Mouse (Mus musculus) kidney, embryonic 15.5 days (tissue): ENCODE measurements around the gene Pomt2. TPM values are rescaled to one million over a fixed set of nuclear protein-coding genes. Genes with fewer than 3 reads are reported as not detected.
A peak's percentile ranks its signal among the peaks of the same experiment; 100 is the strongest.

Experiments
- ATAC-seq: fragments of 200-750 bp; cut with Nextera tagmentation; replicated peaks from 2 replicates; pipeline ENCODE4 v1.8.0; 2017; ENCODE audit warnings: moderate TSS enrichment; ENCODE audit not compliant: low FRiP score
- H3K27ac ChIP-seq: fragments of 300-500 bp; sonication (generic); 2 replicates; pipeline ENCODE4 v1.5.1; 2015; ENCODE audit warnings: mild to moderate bottlenecking, inconsistent platforms
- H3K27me3 ChIP-seq: fragments of 300-500 bp; sonication (generic); 2 replicates; pipeline ENCODE4 v1.6.1; 2015; ENCODE audit warnings: inconsistent platforms
- H3K36me3 ChIP-seq: fragments of 300-500 bp; sonication (generic); 2 replicates; pipeline ENCODE4 v1.6.1; 2015; ENCODE audit warnings: inconsistent platforms
- H3K4me1 ChIP-seq: fragments of 300-500 bp; sonication (generic); 2 replicates; pipeline ENCODE4 v1.6.1; 2015; ENCODE audit warnings: inconsistent platforms
- H3K4me2 ChIP-seq: fragments of 300-500 bp; sonication (generic); 2 replicates; pipeline ENCODE4 v1.6.1; 2015; ENCODE audit warnings: moderate library complexity, mild to moderate bottlenecking, inconsistent platforms
- H3K4me3 ChIP-seq: fragments of 300-500 bp; sonication (generic); replicated peaks from 2 replicates; pipeline ENCODE4 v1.5.1; 2015; ENCODE audit warnings: mild to moderate bottlenecking, inconsistent platforms
- H3K9ac ChIP-seq: fragments of 300-500 bp; sonication (generic); 2 replicates; pipeline ENCODE4 v1.6.1; 2015; ENCODE audit warnings: mild to moderate bottlenecking, inconsistent platforms
- H3K9me3 ChIP-seq: fragments of 300-500 bp; sonication (generic); replicated peaks from 2 replicates; pipeline ENCODE4 v1.6.1; 2016; ENCODE audit warnings: inconsistent platforms
- WGBS: fragments of 180-500 bp; shearing (Covaris S2); methylation state at CpG from one replicate; pipeline ENCODE4 v1.1.7; 2015; ENCODE audit warnings: mixed read lengths; 5-methylcytosine and 5-hydroxymethylcytosine counted together
- polyA plus RNA-seq: library from polyadenylated mRNA; unstranded; fragments of >200 nt; fragmentation: Nextera tagmentation; extraction: Ambion mirVana; gene quantifications from 2 replicates; pipeline ENCODE4 v1.2.1, GENCODE M21; 2015

The Pomt2 gene
- polyA plus RNA-seq, 1 experiment from 2014 or later, result 19.0 TPM

DNA sequence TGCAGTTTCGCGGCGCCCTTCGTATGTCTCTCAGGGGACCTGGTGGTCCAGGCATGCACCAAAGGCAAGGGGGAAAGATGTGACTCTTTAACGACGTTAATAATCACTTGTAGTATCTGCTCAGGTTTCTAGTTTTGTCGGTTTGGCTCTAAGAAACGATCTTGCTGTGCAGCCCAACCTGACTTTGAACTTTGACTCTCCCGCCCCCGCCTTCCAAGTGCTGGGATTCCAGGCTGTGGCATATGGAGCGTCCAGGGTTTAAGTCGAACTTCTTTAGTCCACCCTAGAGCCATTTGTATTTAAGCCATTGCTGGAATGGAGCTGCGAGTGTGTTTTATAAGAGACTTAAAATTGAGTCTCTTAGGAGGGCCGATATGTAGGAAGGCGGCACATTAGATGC lies 368 bp upstream of the Pomt2 start:
- WGBS, result 11% methylated on average over 15 of the region's 15 CpGs
- H3K9ac ChIP-seq, result peak overlapping the region; percentile 75
- peak overlapping the region; percentile 70 for H3K4me2 ChIP-seq
- H3K4me3 ChIP-seq, result peak overlapping the region; percentile 94
- H3K27ac ChIP-seq, result peak overlapping the region; percentile 99
- H3K4me1 ChIP-seq, result peaks cover 16% of the 10 kb centered on the region
- H3K27me3 ChIP-seq, result no peaks in the 10 kb centered on the region
- H3K36me3 ChIP-seq, result peaks cover 23% of the 10 kb centered on the region
- peaks cover 2% of the 10 kb centered on the region; the same call in 1 of the 2 replicates for H3K9me3 ChIP-seq
- ATAC-seq, result no peak

DNA sequence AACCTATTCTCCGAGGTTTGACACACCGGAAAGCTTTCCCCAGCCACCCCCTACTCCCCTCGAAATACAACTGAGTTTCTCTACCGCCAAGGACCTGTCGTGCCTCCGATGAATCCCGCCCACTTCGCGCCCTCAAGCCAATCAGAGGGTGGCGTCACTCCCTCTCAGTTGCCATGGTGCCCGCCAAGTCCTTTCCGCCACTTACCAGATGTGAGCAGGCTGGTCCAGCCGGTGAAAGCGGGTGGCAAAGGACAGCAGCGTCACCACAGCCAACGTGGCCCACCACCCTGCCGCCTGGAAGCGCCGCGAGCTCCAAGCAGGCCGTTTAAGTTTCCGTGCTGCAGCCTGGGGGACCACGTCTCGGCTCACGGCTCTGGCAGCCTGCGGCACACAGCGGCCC lies 802 bp downstream of the Pomt2 start, which contains the start of gene Gstz1:
Gene Gstz1 (plus strand): TSS at position 200 of the 400 bp plus-strand sequence.
- H3K9ac ChIP-seq, result peak within 1 kb of the TSS; percentile 75
- peak within 1 kb of the TSS; percentile 94 for H3K4me3 ChIP-seq
- H3K4me2 ChIP-seq, result peak within 1 kb of the TSS; percentile 70
- 0% methylated on average over 27 of the region's 27 CpGs for WGBS
- no peaks in the 10 kb centered on the region for H3K9me3 ChIP-seq
- H3K36me3 ChIP-seq, result peaks cover 23% of the 10 kb centered on the region
- peak within 1 kb of the TSS; percentile 99 for H3K27ac ChIP-seq
- H3K4me1 ChIP-seq, result peaks cover 18% of the 10 kb centered on the region
- H3K27me3 ChIP-seq, result no peaks in the 10 kb centered on the region
- ATAC-seq, result peak; percentile 88

GRCm38 (mm10) chr12:87142156-87142555 lies 5.6 kb downstream of the Pomt2 start:
- H3K4me2 ChIP-seq, result no peak overlapping the region
- H3K27me3 ChIP-seq, result no peaks in the 10 kb centered on the region
- 0 out of 2 replicates have a peak overlapping the region, but pooled peaks have one; percentile 22 for H3K27ac ChIP-seq
- no peaks in the 10 kb centered on the region for H3K9me3 ChIP-seq
- H3K4me3 ChIP-seq, result no peak overlapping the region
- no peak overlapping the region for H3K9ac ChIP-seq
- WGBS, result 85% methylated on average over 2 of the region's 2 CpGs
- peaks cover 23% of the 10 kb centered on the region for H3K36me3 ChIP-seq
- ATAC-seq, result no peak
- H3K4me1 ChIP-seq, result peaks cover 16% of the 10 kb centered on the region

DNA sequence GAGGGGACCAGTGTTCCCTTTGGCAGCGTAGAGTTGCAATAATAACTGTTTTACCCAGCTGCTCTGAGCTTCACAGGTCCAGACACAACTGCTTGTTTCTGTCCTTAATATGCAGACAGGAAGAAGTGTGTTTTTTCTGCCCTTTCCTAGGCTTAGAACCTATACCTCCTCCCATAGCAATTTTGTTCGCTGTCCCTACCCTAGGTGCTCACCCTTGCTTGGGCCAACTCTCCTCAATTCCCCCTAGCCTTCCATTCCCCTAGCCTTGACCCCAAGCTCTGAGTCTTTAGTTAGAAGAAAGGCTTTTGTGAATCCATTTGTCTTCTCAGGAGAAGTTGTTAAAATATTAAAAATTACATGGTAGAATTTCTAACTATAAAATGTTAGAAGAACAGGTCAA lies 9.0 kb downstream of the Pomt2 start:
- Histone ChIP-seq H3K27ac (no peak overlapping the region), H3K9me3 (no peaks in the 10 kb centered on the region), H3K4me2 (no peak overlapping the region), H3K36me3 (peaks cover 17% of the 10 kb centered on the region), H3K27me3 (no peaks in the 10 kb centered on the region), H3K4me3 (no peak overlapping the region), H3K9ac (no peak overlapping the region), H3K4me1 (peaks cover 8% of the 10 kb centered on the region)
- no peak for ATAC-seq
- 64% methylated on average over 2 of the region's 2 CpGs for WGBS

- Histone ChIP-seq H3K27me3 (no peaks in the 10 kb centered on the region), H3K36me3 (peaks cover 19% of the 10 kb centered on the region)
- no peak for ATAC-seq
Observed at GRCm38 (mm10) chr12:87138342-87138701, 9.4 kb downstream of the Pomt2 start.

DNA sequence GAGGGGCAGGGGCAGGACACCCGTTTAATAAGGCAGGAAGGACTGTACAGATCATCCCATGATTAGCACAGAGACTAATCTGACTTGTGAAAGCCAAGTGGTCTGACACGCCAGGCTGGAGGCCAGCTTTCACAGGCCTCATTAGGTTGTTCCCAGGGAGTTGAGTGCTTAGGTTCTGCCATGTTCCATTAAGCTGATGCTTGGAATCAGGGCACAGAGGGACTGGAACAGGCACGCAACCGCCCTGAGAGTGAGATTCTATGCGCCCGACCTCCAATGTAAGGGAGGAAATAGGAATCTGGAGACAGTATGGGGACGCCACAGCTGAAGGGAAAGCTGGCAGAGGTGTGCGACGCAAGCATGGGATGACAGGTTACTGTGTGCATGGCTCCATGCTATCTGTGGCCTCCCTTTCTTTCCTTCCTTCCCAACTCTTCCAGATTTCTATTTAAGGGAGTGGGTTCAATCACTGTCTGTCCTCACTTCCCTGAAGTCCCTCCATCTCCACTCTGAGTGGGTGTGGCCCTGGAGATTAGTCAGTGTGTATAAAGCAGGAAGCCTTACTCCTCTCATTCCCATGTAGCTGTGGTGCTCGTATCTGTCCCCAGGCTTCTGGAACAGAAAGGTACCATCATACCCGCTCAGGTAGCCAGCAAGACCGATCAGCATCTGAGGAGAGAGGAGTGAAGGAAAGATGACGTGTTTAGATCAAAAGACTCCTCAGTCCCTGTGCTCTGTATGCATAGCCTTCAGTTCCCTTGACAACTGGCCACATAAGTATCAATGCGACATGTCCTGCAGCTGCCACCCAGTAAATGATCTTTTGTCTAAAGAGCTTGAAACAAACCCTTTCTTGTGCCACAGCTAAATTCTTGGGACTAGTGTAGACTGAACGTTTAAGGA lies 10.1 kb downstream of the Pomt2 start:
- no peak for ATAC-seq
- H3K9me3 ChIP-seq, result no peaks in the 10 kb centered on the region
- no peak overlapping the region for H3K9ac ChIP-seq
- no peak overlapping the region for H3K4me3 ChIP-seq
- H3K4me1 ChIP-seq, result peaks cover 8% of the 10 kb centered on the region
- WGBS, result 88% methylated on average over 15 of the region's 15 CpGs
- H3K4me2 ChIP-seq, result no peak overlapping the region
- no peak overlapping the region for H3K27ac ChIP-seq
- H3K36me3 ChIP-seq, result peaks cover 24% of the 10 kb centered on the region
- H3K27me3 ChIP-seq, result no peaks in the 10 kb centered on the region

More at GRCm38 (mm10) chr12:87138342-87138701, 9.4 kb downstream of the Pomt2 start:
- 88% methylated on average over 2 of the region's 2 CpGs for WGBS
- Histone ChIP-seq H3K9ac (no peak overlapping the region), H3K4me2 (no peak overlapping the region), H3K4me1 (peaks cover 8% of the 10 kb centered on the region), H3K9me3 (no peaks in the 10 kb centered on the region), H3K4me3 (no peak overlapping the region), H3K27ac (no peak overlapping the region)

GRCm38 (mm10) chr12:87132784-87133183 lies 15.0 kb downstream of the Pomt2 start:
- no peak for ATAC-seq
- no peak overlapping the region for H3K9ac ChIP-seq
- no peak overlapping the region for H3K4me2 ChIP-seq
- peaks cover 55% of the 10 kb centered on the region for H3K36me3 ChIP-seq
- no peak overlapping the region for H3K27ac ChIP-seq
- H3K4me1 ChIP-seq, result no peaks in the 10 kb centered on the region
- H3K27me3 ChIP-seq, result no peaks in the 10 kb centered on the region
- no peaks in the 10 kb centered on the region for H3K9me3 ChIP-seq
- no peak overlapping the region for H3K4me3 ChIP-seq
- 96% methylated on average over 9 of the region's 9 CpGs for WGBS

GRCm38 (mm10) chr12:87132210-87132609 lies 15.6 kb downstream of the Pomt2 start:
- H3K9me3 ChIP-seq, result no peaks in the 10 kb centered on the region
- no peak overlapping the region for H3K9ac ChIP-seq
- ATAC-seq, result no peak
- peaks cover 51% of the 10 kb centered on the region for H3K36me3 ChIP-seq
- WGBS, result 90% methylated on average over 6 of the region's 6 CpGs
- no peaks in the 10 kb centered on the region for H3K27me3 ChIP-seq
- no peak overlapping the region for H3K27ac ChIP-seq
- H3K4me3 ChIP-seq, result no peak overlapping the region
- no peaks in the 10 kb centered on the region for H3K4me1 ChIP-seq
- no peak overlapping the region for H3K4me2 ChIP-seq

GRCm38 (mm10) chr12:87131619-87132018 lies 16.1 kb downstream of the Pomt2 start:
- ATAC-seq, result no peak

GRCm38 (mm10) chr12:87131181-87131580 lies 16.6 kb downstream of the Pomt2 start:
- Histone ChIP-seq H3K4me2 (no peak overlapping the region), H3K27me3 (no peaks in the 10 kb centered on the region), H3K9me3 (no peaks in the 10 kb centered on the region), H3K4me3 (no peak overlapping the region), H3K4me1 (no peaks in the 10 kb centered on the region), H3K27ac (no peak overlapping the region), H3K36me3 (peaks cover 46% of the 10 kb centered on the region), H3K9ac (no peak overlapping the region)
- 73% methylated on average over 2 of the region's 2 CpGs for WGBS
- ATAC-seq, result no peak

More at GRCm38 (mm10) chr12:87131619-87132018, 16.1 kb downstream of the Pomt2 start:
- 76% methylated on average over 3 of the region's 3 CpGs for WGBS
- Histone ChIP-seq H3K4me2 (no peak overlapping the region), H3K9me3 (no peaks in the 10 kb centered on the region), H3K27me3 (no peaks in the 10 kb centered on the region), H3K4me3 (no peak overlapping the region), H3K4me1 (no peaks in the 10 kb centered on the region), H3K36me3 (peaks cover 46% of the 10 kb centered on the region), H3K9ac (no peak overlapping the region), H3K27ac (no peak overlapping the region)

GRCm38 (mm10) chr12:87130224-87130623 lies 17.5 kb downstream of the Pomt2 start:
- 80% methylated on average over 4 of the region's 4 CpGs for WGBS

GRCm38 (mm10) chr12:87127256-87127655 lies 20.5 kb downstream of the Pomt2 start:
- Histone ChIP-seq H3K36me3 (peaks cover 64% of the 10 kb centered on the region), H3K27ac (no peak overlapping the region), H3K9ac (no peak overlapping the region), H3K4me1 (no peaks in the 10 kb centered on the region), H3K4me2 (no peak overlapping the region), H3K27me3 (no peaks in the 10 kb centered on the region), H3K9me3 (no peaks in the 10 kb centered on the region), H3K4me3 (no peak overlapping the region)
- 64% methylated on average over 4 of the region's 4 CpGs for WGBS
- ATAC-seq, result no peak

More at GRCm38 (mm10) chr12:87130224-87130623, 17.5 kb downstream of the Pomt2 start:
- Histone ChIP-seq H3K27ac (no peak overlapping the region), H3K9ac (no peak overlapping the region), H3K4me3 (no peak overlapping the region), H3K36me3 (peaks cover 50% of the 10 kb centered on the region), H3K27me3 (no peaks in the 10 kb centered on the region), H3K9me3 (no peaks in the 10 kb centered on the region), H3K4me1 (no peaks in the 10 kb centered on the region), H3K4me2 (no peak overlapping the region)
- ATAC-seq, result no peak
